Mouse (Mus musculus) small intestine, adult 2 months (tissue): ENCODE measurements around the gene Gm44790. TPM values are rescaled to one million over a fixed set of nuclear protein-coding genes. Genes with fewer than 3 reads are reported as not detected.

ENCODE experiments used
- H3K27ac ChIP-seq: fragments of 200-500 bp; 2 replicates; pipeline ENCODE4 v1.5.1; 2012; ENCODE audit warnings: low read depth, low read length, control low read depth, inconsistent platforms; ENCODE audit not compliant: insufficient read depth
- H3K27me3 ChIP-seq: fragments of 200-500 bp; 2 replicates; pipeline ENCODE4 v1.6.1; 2012; ENCODE audit warnings: mild to moderate bottlenecking, moderate library complexity, low read length, inconsistent platforms; ENCODE audit not compliant: control insufficient read depth, insufficient read depth
- H3K36me3 ChIP-seq: fragments of 200-500 bp; 2 replicates; pipeline ENCODE4 v1.6.1; 2012; ENCODE audit warnings: mild to moderate bottlenecking, low read length, control low read depth, inconsistent platforms; ENCODE audit not compliant: control insufficient read depth, insufficient read depth
- H3K4me1 ChIP-seq: fragments of 200-500 bp; 2 replicates; pipeline ENCODE4 v1.6.1; 2012; ENCODE audit warnings: low read length, inconsistent platforms, mixed read lengths; ENCODE audit not compliant: control insufficient read depth, insufficient read depth, insufficient read length
- H3K4me3 ChIP-seq: fragments of 200-500 bp; 2 replicates; pipeline ENCODE4 v1.5.1; 2012; ENCODE audit warnings: low read depth, mild to moderate bottlenecking, control low read depth, inconsistent platforms, low read length, moderate library complexity
- CTCF ChIP-seq: fragments of 200-500 bp; IDR thresholded peaks from 2 replicates; pipeline ENCODE4 v1.5.1; 2012; ENCODE audit warnings: low read depth, mild to moderate bottlenecking, control low read depth, inconsistent platforms, low read length, moderate library complexity, mixed read lengths; ENCODE audit not compliant: insufficient replicate concordance, insufficient read length; ENCODE audit errors: extremely low read depth
- POLR2A ChIP-seq: fragments of 200-500 bp; IDR thresholded peaks from 2 replicates; pipeline ENCODE4 v1.6.1; 2012; ENCODE audit warnings: low read depth, mild to moderate bottlenecking, control low read depth, inconsistent platforms, low read length, moderate library complexity
- WGBS: fragments of 180-500 bp; shearing (Covaris S2); methylation state at CpG from one replicate; pipeline ENCODE4 v1.1.7; 2018; 5-methylcytosine and 5-hydroxymethylcytosine counted together
- polyA plus RNA-seq: library from polyadenylated mRNA; depleted of rRNA; stranded (reverse); fragments of >200 nt; gene quantifications from 2 replicates; pipeline ENCODE4 v1.2.3, GENCODE M21; 2012

Gene Gm44790
- polyA plus RNA-seq, 1 experiment = 9.2 TPM

DNA sequence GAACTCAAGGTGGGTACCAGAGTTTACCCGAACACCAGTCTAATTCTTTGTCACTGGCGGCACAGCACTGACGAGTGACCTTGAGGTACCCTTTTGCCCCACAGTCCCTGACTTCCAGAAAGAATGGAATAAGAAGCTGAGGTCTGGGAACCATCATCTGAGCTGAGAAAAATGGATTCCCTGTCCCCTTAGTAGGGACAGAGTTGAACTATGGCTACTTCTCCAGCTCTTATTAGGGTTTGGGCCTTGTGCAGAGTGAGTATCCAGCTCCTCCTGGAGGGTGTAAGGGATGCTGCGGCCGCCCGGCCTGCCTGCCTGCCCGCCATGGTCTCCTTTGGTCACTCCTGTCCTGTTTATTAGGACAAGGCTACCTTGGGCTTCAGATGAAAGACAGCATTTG, 46.6 kb downstream of the Gm44790 start:
- peaks cover 12% of the 10 kb centered on the region for H3K4me1 ChIP-seq
- 36% methylated on average over 7 of the region's 7 CpGs for WGBS
- H3K27ac ChIP-seq = peak overlapping the region; percentile 78
- peak overlapping the region; percentile 64 for H3K4me3 ChIP-seq
- H3K27me3 ChIP-seq = no peaks in the 10 kb centered on the region
- 0 out of 2 replicates have a peak, but pooled peaks cover 6% of the 10 kb centered on the region for H3K36me3 ChIP-seq
- TF ChIP-seq CTCF (no peak), POLR2A (no peak)

GRCm38 (mm10) chr6:86474072-86474471, 47.6 kb downstream of the Gm44790 start:
- H3K36me3 ChIP-seq = 0 out of 2 replicates have a peak, but pooled peaks cover 6% of the 10 kb centered on the region
- WGBS = 98% methylated on average over 5 of the region's 5 CpGs
- peaks cover 14% of the 10 kb centered on the region for H3K4me1 ChIP-seq
- H3K27ac ChIP-seq = no peak overlapping the region
- H3K27me3 ChIP-seq = no peaks in the 10 kb centered on the region
- no peak overlapping the region for H3K4me3 ChIP-seq
- TF ChIP-seq POLR2A (no peak), CTCF (no peak)

DNA sequence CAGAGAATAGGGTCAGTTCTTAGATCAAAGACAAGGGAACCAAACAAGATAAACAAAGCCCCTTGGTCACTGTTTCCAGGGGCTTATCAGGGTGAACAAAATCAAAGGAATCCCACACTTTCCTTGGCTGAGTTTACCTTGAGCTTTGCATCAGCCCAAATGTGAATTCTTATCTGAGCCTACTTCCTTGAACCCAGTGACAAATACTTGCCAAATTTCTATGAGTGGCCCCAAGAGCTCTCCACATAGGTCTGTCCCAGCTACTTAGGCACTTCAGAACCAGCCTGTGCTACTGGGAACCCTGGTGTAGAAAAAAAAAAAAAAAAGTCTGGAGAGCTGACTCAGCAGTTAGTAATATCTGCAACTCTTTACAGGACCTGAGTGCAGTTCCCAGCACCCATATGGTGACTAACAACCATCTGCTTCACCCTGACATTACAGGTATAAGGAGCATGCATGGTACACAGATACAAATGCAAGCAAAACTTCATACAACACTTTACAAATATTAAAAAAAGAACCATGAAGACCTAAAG, 48.3 kb downstream of the Gm44790 start:
- peaks cover 14% of the 10 kb centered on the region for H3K4me1 ChIP-seq

DNA sequence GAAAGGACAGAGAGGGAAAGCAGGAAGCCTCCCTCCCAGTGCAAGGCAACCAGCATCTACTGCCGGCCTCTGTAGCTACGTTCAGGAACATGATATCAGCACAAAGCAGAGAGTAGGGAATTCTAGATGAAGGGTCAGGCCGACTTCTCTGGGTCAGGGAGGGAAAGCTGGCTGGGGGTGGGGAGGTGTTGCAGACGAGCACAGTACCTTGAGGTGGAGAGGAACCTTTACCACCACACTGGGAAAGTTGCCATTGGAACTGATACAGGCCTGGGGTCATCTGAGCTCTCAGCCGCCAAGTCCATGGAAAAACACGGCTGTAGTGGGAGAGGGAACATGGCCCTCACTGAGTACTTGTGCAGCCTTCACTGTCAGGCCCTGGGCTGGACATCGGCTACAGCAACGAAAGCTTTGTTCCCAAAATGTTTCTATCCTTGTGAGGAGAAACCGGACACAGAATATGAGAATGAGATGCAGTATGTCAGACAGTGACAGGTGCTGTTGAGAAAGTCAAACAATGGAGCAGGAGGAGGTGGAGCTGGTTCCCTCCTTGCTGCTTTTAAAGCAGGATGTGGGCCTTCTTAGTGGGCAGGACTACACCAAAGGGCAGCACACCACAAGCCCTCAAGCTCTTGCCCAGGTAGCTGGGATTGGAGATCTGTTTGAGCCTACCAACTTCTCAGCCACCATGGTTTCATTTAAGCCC, 49.2 kb downstream of the Gm44790 start:
- Histone ChIP-seq H3K27ac (peak overlapping the region; percentile 24), H3K27me3 (no peaks in the 10 kb centered on the region), H3K4me1 (peaks cover 14% of the 10 kb centered on the region), H3K4me3 (no peak overlapping the region), H3K36me3 (no peaks in the 10 kb centered on the region)
- WGBS = 61% methylated on average over 9 of the region's 9 CpGs
- TF ChIP-seq POLR2A = no peak
- no peak for TF ChIP-seq CTCF

More for the DNA sequence above, 48.3 kb downstream of the Gm44790 start:
- Histone ChIP-seq H3K36me3 (0 out of 2 replicates have a peak, but pooled peaks cover 2% of the 10 kb centered on the region), H3K27ac (no peak overlapping the region), H3K27me3 (no peaks in the 10 kb centered on the region), H3K4me3 (no peak overlapping the region)
- TF ChIP-seq CTCF (no peak), POLR2A (no peak)

DNA sequence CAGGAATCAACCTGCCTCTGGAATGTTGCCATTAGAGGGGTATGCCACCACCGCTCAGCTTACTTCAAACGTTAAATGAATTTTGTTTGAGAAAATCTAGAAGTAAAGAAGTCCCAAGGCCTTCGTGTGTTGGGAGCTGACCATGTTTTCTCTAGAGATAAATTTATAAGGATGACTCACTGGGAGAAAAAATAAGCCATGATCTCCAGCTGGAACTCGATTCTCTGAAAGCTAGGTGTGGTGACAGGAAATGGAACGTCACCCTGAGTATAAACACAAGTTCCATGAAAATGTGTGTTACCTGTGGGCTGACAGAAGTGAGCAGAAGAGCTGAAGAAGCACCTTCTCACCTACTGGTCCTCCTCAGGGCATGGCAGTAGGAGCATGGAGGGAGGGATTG, 50.5 kb downstream of the Gm44790 start:
- Histone ChIP-seq H3K4me3 (no peak overlapping the region), H3K36me3 (no peaks in the 10 kb centered on the region), H3K27me3 (no peaks in the 10 kb centered on the region), H3K4me1 (peaks cover 12% of the 10 kb centered on the region), H3K27ac (peak overlapping the region; percentile 35)
- no peak for TF ChIP-seq POLR2A
- no peak for TF ChIP-seq CTCF
- WGBS = 61% methylated on average over 5 of the region's 5 CpGs

- H3K36me3 ChIP-seq = no peaks in the 10 kb centered on the region
- no peaks in the 10 kb centered on the region for H3K27me3 ChIP-seq
- H3K4me1 ChIP-seq = peaks cover 9% of the 10 kb centered on the region; the same call in 1 of the 2 replicates
- 80% methylated on average over 3 of the region's 3 CpGs for WGBS
- TF ChIP-seq POLR2A = no peak
- TF ChIP-seq CTCF = no peak
- H3K27ac ChIP-seq = no peak overlapping the region
- H3K4me3 ChIP-seq = no peak overlapping the region
Measured at GRCm38 (mm10) chr6:86479311-86479710, 52.9 kb downstream of the Gm44790 start.

DNA sequence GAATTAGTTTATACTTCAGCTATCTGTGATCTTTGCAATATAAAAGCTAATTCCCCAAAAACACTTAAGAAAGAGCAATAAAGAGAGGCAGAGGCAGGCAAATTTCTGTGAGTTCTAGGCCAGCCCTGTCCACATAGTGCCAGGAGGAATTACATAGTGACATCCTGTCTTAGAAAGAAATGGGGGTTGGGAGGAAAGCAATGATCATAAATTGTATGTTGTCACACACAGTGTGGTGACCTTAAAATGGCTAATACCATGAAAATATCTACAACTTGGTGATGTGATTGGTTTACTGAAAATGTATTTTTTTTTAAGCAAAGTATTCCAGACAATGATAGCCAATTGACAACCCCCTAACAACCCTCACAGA, 53.3 kb downstream of the Gm44790 start:
- no peak overlapping the region; the same call in 1 of the 2 replicates for H3K27ac ChIP-seq
- peaks cover 9% of the 10 kb centered on the region; the same call in 1 of the 2 replicates for H3K4me1 ChIP-seq
- H3K27me3 ChIP-seq = no peaks in the 10 kb centered on the region
- no peak overlapping the region for H3K4me3 ChIP-seq
- TF ChIP-seq CTCF (no peak), POLR2A (no peak)
- H3K36me3 ChIP-seq = no peaks in the 10 kb centered on the region
